Mouse (Mus musculus) stomach, embryonic 14.5 days (tissue): ENCODE results near the gene Olfr308. TPM values are rescaled to one million over a fixed set of nuclear protein-coding genes. Genes with fewer than 3 reads are reported as not detected.
"Not testable (repeated sequence)": the region's sequence is repeated elsewhere in the genome, so short reads cannot be mapped to it uniquely, and the experiment has no call there.

Source experiments
- ATAC-seq: fragments of 200-750 bp; cut with Nextera tagmentation; 2 replicates; pipeline ENCODE4 v1.8.0; 2017; ENCODE audit warnings: low read depth, moderate TSS enrichment; ENCODE audit not compliant: insufficient number of reproducible peaks, insufficient read depth, low FRiP score
- H3K27ac ChIP-seq: fragments of 300-500 bp; sonication (generic); 2 replicates; pipeline ENCODE4 v1.5.1; 2014; ENCODE audit warnings: mild to moderate bottlenecking, low read length, moderate library complexity, mixed read lengths
- H3K27me3 ChIP-seq: fragments of 300-500 bp; sonication (generic); 2 replicates; pipeline ENCODE4 v1.6.1; 2014; ENCODE audit warnings: low read length, control low read depth, mixed read lengths; ENCODE audit not compliant: control insufficient read depth, insufficient read depth
- H3K36me3 ChIP-seq: fragments of 300-500 bp; sonication (generic); 2 replicates; pipeline ENCODE4 v1.6.1; 2014; ENCODE audit warnings: mild to moderate bottlenecking, control low read depth, low read length, moderate library complexity, mixed read lengths; ENCODE audit not compliant: control insufficient read depth, insufficient read depth
- H3K4me1 ChIP-seq: fragments of 300-500 bp; sonication (generic); 2 replicates; pipeline ENCODE4 v1.6.1; 2014; ENCODE audit warnings: low read length, control low read depth, mixed read lengths; ENCODE audit not compliant: control insufficient read depth, insufficient read depth
- H3K4me2 ChIP-seq: fragments of 300-500 bp; sonication (generic); replicated peaks from 2 replicates; pipeline ENCODE4 v1.6.1; 2014; ENCODE audit warnings: low read depth, low read length, control low read depth
- H3K4me3 ChIP-seq: fragments of 300-500 bp; sonication (generic); 2 replicates; pipeline ENCODE4 v1.5.1; 2014; ENCODE audit warnings: low read depth, low read length, control low read depth
- H3K9ac ChIP-seq: fragments of 300-500 bp; sonication (generic); replicated peaks from 2 replicates; pipeline ENCODE4 v1.6.1; 2014; ENCODE audit warnings: low read depth, mild to moderate bottlenecking, control low read depth, low read length, moderate library complexity, mixed read lengths
- H3K9me3 ChIP-seq: fragments of 300-500 bp; sonication (generic); 2 replicates; pipeline ENCODE4 v1.6.1; 2016; ENCODE audit warnings: low read depth, low read length, control low read depth; ENCODE audit not compliant: control insufficient read depth
- WGBS: fragments of 180-500 bp; shearing (Covaris S2); extraction: QIAGEN DNeasy Blood & Tissue Kit; methylation state at CpG from one replicate; pipeline ENCODE4 v1.1.7; 2014; 5-methylcytosine and 5-hydroxymethylcytosine counted together
- polyA plus RNA-seq: library from polyadenylated mRNA; unstranded; fragments of >200 nt; fragmentation: Nextera tagmentation; extraction: Ambion mirVana; gene quantifications from 2 replicates; pipeline ENCODE4 v1.2.1, GENCODE M21; 2014

Gene Olfr308
- not detected in 2 replicates for polyA plus RNA-seq

DNA sequence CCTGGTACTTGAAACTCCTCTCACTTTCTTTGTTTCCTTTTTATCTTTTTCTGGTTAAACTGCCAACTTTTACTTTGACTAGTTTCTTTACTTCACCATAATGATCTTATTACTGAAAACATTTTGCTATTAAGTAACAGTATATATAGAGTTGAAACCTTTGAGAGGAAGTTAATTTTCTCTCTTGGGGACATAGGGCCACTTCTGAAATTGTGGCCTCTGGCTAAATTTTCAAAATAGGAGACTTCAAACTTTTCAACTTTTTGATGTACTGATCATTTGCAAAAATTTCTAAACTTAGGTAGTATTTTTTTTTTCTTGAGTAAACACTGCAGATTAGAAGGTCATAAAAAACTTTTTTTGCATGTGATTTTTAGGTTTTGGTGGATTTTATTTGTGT is at the start of gene Olfr308:
Gene Olfr308, minus strand, starts transcription at position 101 of the 400 bp plus-strand sequence.
- H3K4me2 ChIP-seq, result no peak within 1 kb of the TSS
- H3K36me3 ChIP-seq, result no peaks in the 10 kb centered on the region
- ATAC-seq, result no peak
- H3K27ac ChIP-seq, result no peak within 1 kb of the TSS
- no peaks in the 10 kb centered on the region for H3K27me3 ChIP-seq
- no peak within 1 kb of the TSS for H3K9ac ChIP-seq
- H3K9me3 ChIP-seq, result no peaks in the 10 kb centered on the region
- no peak within 1 kb of the TSS for H3K4me3 ChIP-seq
- no peaks in the 10 kb centered on the region for H3K4me1 ChIP-seq

- Histone ChIP-seq H3K4me3 (no peak within 1 kb of the TSS), H3K27ac (no peak within 1 kb of the TSS), H3K27me3 (no peaks in the 10 kb centered on the region), H3K36me3 (no peaks in the 10 kb centered on the region), H3K4me2 (no peak within 1 kb of the TSS), H3K4me1 (no peaks in the 10 kb centered on the region), H3K9ac (no peak within 1 kb of the TSS), H3K9me3 (no peaks in the 10 kb centered on the region)
- 88% methylated on average over 1 of the region's 1 CpGs for WGBS
- ATAC-seq, result no peak
These were observed 41.4 kb upstream of the Olfr308 start, which contains the start of gene Olfr305 for GRCm38 (mm10) chr7:86366828-86367227. Gene Olfr305, minus strand, starts transcription at chr7:86366928.

GRCm38 (mm10) chr7:86346296-86346695 is 20.9 kb upstream of the Olfr308 start:
- 84% methylated on average over 9 of the region's 9 CpGs for WGBS

DNA sequence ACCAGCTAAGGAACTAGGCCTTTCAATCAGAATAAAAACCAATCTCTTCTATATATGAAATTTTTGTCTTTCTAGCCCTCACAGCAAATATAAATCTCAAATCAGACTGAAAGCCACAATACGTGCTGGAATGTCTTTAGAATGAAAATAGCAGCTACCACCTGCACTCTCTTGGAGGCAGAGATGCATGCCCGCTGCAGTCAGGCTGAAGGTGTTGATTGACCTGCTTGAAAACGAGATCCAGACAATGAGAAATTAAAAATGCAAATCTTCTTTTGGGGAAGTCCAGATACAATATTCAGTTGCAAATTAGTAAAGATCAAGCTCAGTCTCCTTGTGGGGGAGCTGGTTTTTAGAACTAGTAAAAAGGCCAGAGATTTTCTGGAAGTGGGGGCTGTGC is 18.8 kb upstream of the Olfr308 start:
- Histone ChIP-seq H3K4me3 (no peak overlapping the region), H3K9ac (no peak overlapping the region), H3K9me3 (no peaks in the 10 kb centered on the region), H3K4me2 (no peak overlapping the region), H3K27me3 (no peaks in the 10 kb centered on the region), H3K27ac (no peak overlapping the region), H3K4me1 (no peaks in the 10 kb centered on the region), H3K36me3 (no peaks in the 10 kb centered on the region)
- WGBS, result 67% methylated on average over 3 of the region's 3 CpGs
- no peak for ATAC-seq

More at GRCm38 (mm10) chr7:86346296-86346695, 20.9 kb upstream of the Olfr308 start:
- H3K9ac ChIP-seq, H3K4me1 ChIP-seq, H3K27ac ChIP-seq, H3K36me3 ChIP-seq, ATAC-seq, H3K27me3 ChIP-seq, H3K9me3 ChIP-seq, H3K4me2 ChIP-seq, H3K4me3 ChIP-seq: not testable (repeated sequence)

GRCm38 (mm10) chr7:86342881-86343565 is 17.6 kb upstream of the Olfr308 start:
- no peak overlapping the region for H3K27ac ChIP-seq
- no peak overlapping the region for H3K4me3 ChIP-seq
- no peaks in the 10 kb centered on the region for H3K4me1 ChIP-seq
- no peaks in the 10 kb centered on the region for H3K36me3 ChIP-seq
- 69% methylated on average over 14 of the region's 14 CpGs for WGBS
- H3K9me3 ChIP-seq, result no peaks in the 10 kb centered on the region
- H3K27me3 ChIP-seq, result no peaks in the 10 kb centered on the region
- no peak for ATAC-seq
- H3K9ac ChIP-seq, result no peak overlapping the region
- H3K4me2 ChIP-seq, result no peak overlapping the region

- no peaks in the 10 kb centered on the region for H3K27me3 ChIP-seq
- H3K4me1 ChIP-seq, result no peaks in the 10 kb centered on the region
- H3K4me2 ChIP-seq, result no peak within 1 kb of the TSS
- WGBS, result 78% methylated on average over 1 of the region's 1 CpGs
- H3K9me3 ChIP-seq, result no peaks in the 10 kb centered on the region
- no peak for ATAC-seq
- H3K36me3 ChIP-seq, result no peaks in the 10 kb centered on the region
- no peak within 1 kb of the TSS for H3K27ac ChIP-seq
- H3K4me3 ChIP-seq, result no peak within 1 kb of the TSS
- no peak within 1 kb of the TSS for H3K9ac ChIP-seq
These were observed 12.1 kb upstream of the Olfr308 start, which contains the start of gene Olfr307 for GRCm38 (mm10) chr7:86337486-86337885. Gene Olfr307, minus strand, starts transcription at chr7:86337586.

DNA sequence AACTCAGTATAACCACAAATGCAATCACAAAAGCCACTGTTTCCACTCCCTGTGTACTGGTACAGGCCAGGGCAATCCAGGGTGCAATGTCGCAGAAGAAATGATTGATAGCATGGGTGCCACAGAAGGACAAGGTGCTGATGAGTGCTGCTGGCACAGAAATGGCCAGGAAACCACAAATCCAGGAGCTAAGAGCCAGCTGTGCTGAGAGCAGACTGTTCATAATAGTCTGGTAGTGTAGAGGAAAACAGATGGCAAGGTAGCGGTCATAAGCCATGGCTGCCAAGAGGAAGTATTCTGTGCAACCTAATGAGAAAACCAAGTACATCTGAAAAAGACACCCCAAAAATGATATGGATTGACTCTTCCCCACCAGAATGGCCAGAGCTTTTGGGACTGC is 4.1 kb downstream of the Olfr308 start:
- Histone ChIP-seq H3K4me3 (no peak overlapping the region), H3K27ac (no peak overlapping the region), H3K9me3 (no peaks in the 10 kb centered on the region), H3K9ac (no peak overlapping the region), H3K36me3 (no peaks in the 10 kb centered on the region), H3K27me3 (no peaks in the 10 kb centered on the region), H3K4me1 (no peaks in the 10 kb centered on the region), H3K4me2 (no peak overlapping the region)
- WGBS, result 95% methylated on average over 2 of the region's 2 CpGs
- ATAC-seq, result no peak

DNA sequence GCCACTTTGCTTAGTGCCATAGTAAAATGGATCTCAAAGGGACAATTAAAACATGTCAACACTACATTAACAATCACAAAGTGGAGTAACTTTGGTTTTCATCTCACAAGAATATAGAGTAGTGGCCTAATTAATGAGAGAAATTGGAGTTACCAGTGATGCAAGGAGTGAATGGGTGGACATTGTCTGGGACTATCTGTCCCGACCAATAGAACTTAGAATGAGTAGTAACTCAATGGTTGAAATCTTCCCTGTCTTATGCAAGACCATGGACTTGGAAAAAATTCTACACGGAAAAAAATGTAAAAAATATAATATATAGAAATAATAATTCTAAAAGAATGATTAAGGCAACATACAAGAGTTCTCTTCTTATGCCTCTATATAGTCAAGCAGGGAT is 11.8 kb downstream of the Olfr308 start, which contains the start of gene Olfr309:
Gene Olfr309, minus strand, starts transcription at position 101 of the 400 bp plus-strand sequence.
- no peak within 1 kb of the TSS for H3K4me2 ChIP-seq
- H3K36me3 ChIP-seq, result no peaks in the 10 kb centered on the region
- no peaks in the 10 kb centered on the region for H3K4me1 ChIP-seq
- 72% methylated on average over 2 of the region's 2 CpGs for WGBS
- no peak within 1 kb of the TSS for H3K9ac ChIP-seq
- no peaks in the 10 kb centered on the region for H3K9me3 ChIP-seq
- ATAC-seq, result no peak
- H3K4me3 ChIP-seq, result no peak within 1 kb of the TSS
- no peak within 1 kb of the TSS for H3K27ac ChIP-seq
- H3K27me3 ChIP-seq, result no peaks in the 10 kb centered on the region

- H3K36me3 ChIP-seq, result no peaks in the 10 kb centered on the region
- H3K9ac ChIP-seq, result no peak within 1 kb of the TSS
- H3K4me3 ChIP-seq, result no peak within 1 kb of the TSS
- no peak within 1 kb of the TSS for H3K4me2 ChIP-seq
- H3K9me3 ChIP-seq, result no peaks in the 10 kb centered on the region
- H3K27me3 ChIP-seq, result no peaks in the 10 kb centered on the region
- no peaks in the 10 kb centered on the region for H3K4me1 ChIP-seq
- no peak for ATAC-seq
- H3K27ac ChIP-seq, result no peak within 1 kb of the TSS
- 64% methylated on average over 1 of the region's 1 CpGs for WGBS
These were observed 48.4 kb downstream of the Olfr308 start, which contains the start of gene Olfr310 for GRCm38 (mm10) chr7:86277072-86277471. Gene Olfr310, minus strand, starts transcription at chr7:86277172.
